Mouse (Mus musculus): ENCODE results near the gene Gm7534. TPM values are rescaled to one million over a fixed set of nuclear protein-coding genes. Genes with fewer than 3 reads are reported as not detected.

The Gm7534 gene
- total RNA-seq, 2 experiments from 2014 or later = not detected

Other genes starting within 250 kb of the Gm7534 start
- gene Hmgn2, start 234.4 kb downstream of the Gm7534 start, total RNA-seq (2021) = 100 to 1,000 TPM; 484 to 489 TPM
- 10 to 100 TPM; 39.1 to 40.7 TPM for gene Dhdds, start 202.1 kb downstream of the Gm7534 start, total RNA-seq (2021)
- gene Lin28a, start 184.2 kb downstream of the Gm7534 start, total RNA-seq (2021) = under 1 TPM; 0.27 to 0.29 TPM
- gene Zfp683, start 149.2 kb downstream of the Gm7534 start, total RNA-seq (2021) = not detected
- gene Crybg2, start 142.2 kb downstream of the Gm7534 start, total RNA-seq (2021) = not detected
- gene Cd52, start 107.9 kb downstream of the Gm7534 start, total RNA-seq (2021) = 1 to 10 TPM; 4.3 to 5.6 TPM
- 1 to 10 TPM; 1.2 to 2.0 TPM for gene Ubxn11, start 100.4 kb downstream of the Gm7534 start, total RNA-seq (2021)
- gene Sh3bgrl3, start 74.2 kb downstream of the Gm7534 start, total RNA-seq (2021) = 10 to 100 TPM; 70.4 to 72.6 TPM
- gene Cep85, start 15.9 kb downstream of the Gm7534 start, total RNA-seq (2021) = 10 to 100 TPM; 34.5 to 38.7 TPM
- not detected for gene Catsper4, start 24.4 kb upstream of the Gm7534 start, total RNA-seq (2021)
- 1 to 10 TPM; 1.6 to 2.0 TPM for gene Cnksr1, start 35.4 kb upstream of the Gm7534 start, total RNA-seq (2021)
- gene E130218I03Rik, start 40.7 kb upstream of the Gm7534 start, total RNA-seq (2021) = not detected
- 1 to 10 TPM; 5.8 TPM for gene Zfp593, start 42.6 kb upstream of the Gm7534 start, total RNA-seq (2021)
- not detected for gene Gm30191, start 43.9 kb upstream of the Gm7534 start, total RNA-seq (2021)
- 10 to 100 TPM in 1 of 2 experiments, 1 to 10 TPM in 1; 8.9 to 10.3 TPM for gene Grrp1, start 51.1 kb upstream of the Gm7534 start, total RNA-seq (2021)
- gene Pdik1l, start 84.9 kb upstream of the Gm7534 start, total RNA-seq (2021) = 10 to 100 TPM; 11.8 to 12.2 TPM
- 100 to 1,000 TPM; 199 to 226 TPM for gene Trim63, start 112.1 kb upstream of the Gm7534 start, total RNA-seq (2021)
- gene Slc30a2, start 140.2 kb upstream of the Gm7534 start, total RNA-seq (2021) = under 1 TPM; 0.29 to 0.61 TPM
- 1 to 10 TPM; 2.7 to 2.9 TPM for gene Extl1, start 180.8 kb upstream of the Gm7534 start, total RNA-seq (2021)
- gene Pafah2, start 193.3 kb upstream of the Gm7534 start, total RNA-seq (2021) = 1 to 10 TPM; 8.6 to 8.9 TPM

Measured in heart, postnatal 4 days (tissue).